Mouse (Mus musculus) forebrain, embryonic 13.5 days (tissue): ENCODE data around the gene Tiparp. TPM values are rescaled to one million over a fixed set of nuclear protein-coding genes. Genes with fewer than 3 reads are reported as not detected.
A peak's percentile ranks its signal among the peaks of the same experiment; 100 is the strongest.

Experiments
- ATAC-seq: fragments of 200-750 bp; cut with Nextera tagmentation; 2 replicates; pipeline ENCODE4 v1.8.0; 2017
- H3K27ac ChIP-seq: fragments of 300-500 bp; sonication (generic); 2 replicates; pipeline ENCODE4 v1.5.1; 2015; ENCODE audit warnings: inconsistent platforms, mild to moderate bottlenecking, moderate library complexity
- H3K27me3 ChIP-seq: fragments of 300-500 bp; sonication (generic); 2 replicates; pipeline ENCODE4 v1.6.1; 2015; ENCODE audit warnings: mild to moderate bottlenecking, inconsistent platforms
- H3K36me3 ChIP-seq: fragments of 300-500 bp; sonication (generic); 2 replicates; pipeline ENCODE4 v1.6.1; 2015; ENCODE audit warnings: mild to moderate bottlenecking, inconsistent platforms; ENCODE audit not compliant: poor library complexity, severe bottlenecking
- H3K4me1 ChIP-seq: fragments of 300-500 bp; sonication (generic); 2 replicates; pipeline ENCODE4 v1.6.1; 2015; ENCODE audit warnings: inconsistent platforms
- H3K4me2 ChIP-seq: fragments of 300-500 bp; sonication (generic); 2 replicates; pipeline ENCODE4 v1.6.1; 2015; ENCODE audit warnings: inconsistent platforms, mild to moderate bottlenecking, moderate library complexity
- H3K4me3 ChIP-seq: fragments of 300-500 bp; sonication (generic); 2 replicates; pipeline ENCODE4 v1.5.1; 2015; ENCODE audit warnings: mild to moderate bottlenecking, inconsistent platforms
- H3K9ac ChIP-seq: fragments of 300-500 bp; sonication (generic); 2 replicates; pipeline ENCODE4 v1.6.1; 2015; ENCODE audit warnings: mild to moderate bottlenecking, inconsistent platforms
- H3K9me3 ChIP-seq: fragments of 300-500 bp; sonication (generic); replicated peaks from 2 replicates; pipeline ENCODE4 v1.6.1; 2016; ENCODE audit warnings: inconsistent platforms
- WGBS: fragments of 180-500 bp; shearing (Covaris S2); methylation state at CpG from one replicate; pipeline ENCODE4 v1.1.7; 2015; 5-methylcytosine and 5-hydroxymethylcytosine counted together
- polyA plus RNA-seq: library from polyadenylated mRNA; unstranded; fragments of >200 nt; fragmentation: Nextera tagmentation; extraction: Ambion mirVana; gene quantifications from 2 replicates; pipeline ENCODE4 v1.2.1, GENCODE M21; 2015

The Tiparp gene
- polyA plus RNA-seq, 1 experiment from 2014 or later = 28.1 TPM

- 58% methylated on average over 6 of the region's 6 CpGs for WGBS
- Histone ChIP-seq H3K27me3 (no peaks in the 10 kb centered on the region), H3K27ac (no peak overlapping the region), H3K4me2 (no peak overlapping the region), H3K9me3 (no peaks in the 10 kb centered on the region), H3K36me3 (no peaks in the 10 kb centered on the region), H3K4me1 (peaks cover 3% of the 10 kb centered on the region; the same call in 1 of the 2 replicates), H3K4me3 (no peak overlapping the region), H3K9ac (no peak overlapping the region)
- no peak for ATAC-seq
Observed at GRCm38 (mm10) chr3:65563926-65564624, 35.9 kb downstream of the Tiparp start.

DNA sequence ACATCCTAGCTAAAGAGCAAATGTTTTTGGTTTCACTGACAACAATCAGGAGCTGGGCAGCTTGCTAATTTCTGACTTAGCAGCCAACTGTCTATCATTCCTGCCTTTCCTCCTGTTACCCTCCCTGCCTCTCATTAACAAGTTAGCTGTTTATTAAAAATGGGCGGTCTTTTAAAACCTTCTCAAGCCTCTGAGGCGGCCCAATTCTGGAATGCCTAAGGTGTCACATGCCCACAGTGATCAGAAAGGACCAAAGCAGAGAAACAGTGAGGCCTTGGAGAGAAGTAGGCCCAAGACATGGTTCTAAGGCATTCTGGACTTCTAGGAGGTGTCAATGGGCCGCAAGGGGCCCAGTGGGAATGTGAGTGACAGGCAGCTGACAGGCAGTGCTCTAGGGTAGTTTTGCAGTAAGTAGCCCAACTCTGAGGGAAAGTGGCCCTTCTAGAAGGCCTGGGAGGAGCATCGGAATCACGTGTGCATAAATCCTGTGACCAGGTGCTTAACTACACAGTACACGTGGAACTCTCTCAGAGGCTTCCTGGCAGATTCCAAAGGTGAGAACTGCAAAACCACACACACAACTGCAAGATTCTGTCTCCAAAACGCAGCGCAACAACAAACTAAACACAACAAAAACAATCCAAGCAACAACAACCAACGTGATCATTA, 37.6 kb downstream of the Tiparp start:
- WGBS = 52% methylated on average over 9 of the region's 9 CpGs
- no peak overlapping the region for H3K4me2 ChIP-seq
- no peak for ATAC-seq

DNA sequence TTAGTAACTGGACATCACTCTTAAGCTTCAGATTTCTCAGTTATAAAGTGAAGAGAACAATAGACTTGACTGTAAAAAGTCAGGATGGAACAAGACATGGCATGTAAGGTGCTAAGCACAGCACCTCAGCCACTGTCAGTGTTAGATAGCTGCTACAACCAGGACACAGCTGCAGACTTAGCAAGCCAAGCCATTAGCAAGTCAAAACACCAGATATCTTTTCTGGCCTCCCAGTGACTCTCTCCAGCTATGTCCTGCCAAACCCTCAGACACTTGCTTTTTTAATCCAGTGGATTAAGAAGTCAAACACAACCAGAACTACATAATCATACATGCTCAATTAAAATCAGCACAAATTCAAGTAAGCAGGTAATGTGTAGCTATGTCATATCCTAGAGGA, 41.7 kb downstream of the Tiparp start:
- H3K4me1 ChIP-seq = peaks cover 3% of the 10 kb centered on the region; the same call in 1 of the 2 replicates
- H3K4me3 ChIP-seq = no peak overlapping the region
- H3K9me3 ChIP-seq = no peaks in the 10 kb centered on the region
- ATAC-seq = no peak
- H3K9ac ChIP-seq = no peak overlapping the region
- no peak overlapping the region for H3K4me2 ChIP-seq
- no peaks in the 10 kb centered on the region for H3K27me3 ChIP-seq
- no peaks in the 10 kb centered on the region for H3K36me3 ChIP-seq
- no peak overlapping the region for H3K27ac ChIP-seq

More for the DNA sequence above, 37.6 kb downstream of the Tiparp start:
- H3K9me3 ChIP-seq = no peaks in the 10 kb centered on the region
- H3K4me1 ChIP-seq = peaks cover 3% of the 10 kb centered on the region; the same call in 1 of the 2 replicates
- no peaks in the 10 kb centered on the region for H3K36me3 ChIP-seq
- no peaks in the 10 kb centered on the region for H3K27me3 ChIP-seq
- H3K4me3 ChIP-seq = no peak overlapping the region
- no peak overlapping the region for H3K27ac ChIP-seq
- H3K9ac ChIP-seq = no peak overlapping the region

DNA sequence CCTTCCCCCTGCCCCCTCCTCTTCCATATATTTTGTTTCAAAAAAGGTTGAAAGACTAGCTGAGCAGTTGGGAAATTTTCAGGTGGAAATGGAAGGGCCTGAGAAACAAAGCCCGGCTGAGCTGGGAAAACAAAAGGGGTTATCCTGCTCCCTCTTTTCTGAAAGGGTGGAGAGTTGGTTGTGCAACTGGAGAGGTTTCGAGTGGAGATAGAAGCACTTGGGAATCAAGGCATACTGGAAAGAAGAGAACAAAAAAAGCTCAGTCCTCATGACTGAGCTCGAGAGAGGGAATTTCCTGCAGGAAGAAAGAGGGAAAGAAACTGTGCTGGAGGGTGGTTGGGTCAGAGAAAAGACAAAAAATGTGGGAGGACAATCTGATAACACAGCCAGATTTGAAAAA, 45.3 kb downstream of the Tiparp start:
- Histone ChIP-seq H3K4me3 (no peak overlapping the region), H3K4me1 (no peaks in the 10 kb centered on the region), H3K27me3 (no peaks in the 10 kb centered on the region), H3K9me3 (no peaks in the 10 kb centered on the region), H3K36me3 (no peaks in the 10 kb centered on the region), H3K4me2 (no peak overlapping the region), H3K9ac (no peak overlapping the region), H3K27ac (no peak overlapping the region)
- WGBS = 32% methylated on average over 3 of the region's 3 CpGs
- no peak for ATAC-seq

DNA sequence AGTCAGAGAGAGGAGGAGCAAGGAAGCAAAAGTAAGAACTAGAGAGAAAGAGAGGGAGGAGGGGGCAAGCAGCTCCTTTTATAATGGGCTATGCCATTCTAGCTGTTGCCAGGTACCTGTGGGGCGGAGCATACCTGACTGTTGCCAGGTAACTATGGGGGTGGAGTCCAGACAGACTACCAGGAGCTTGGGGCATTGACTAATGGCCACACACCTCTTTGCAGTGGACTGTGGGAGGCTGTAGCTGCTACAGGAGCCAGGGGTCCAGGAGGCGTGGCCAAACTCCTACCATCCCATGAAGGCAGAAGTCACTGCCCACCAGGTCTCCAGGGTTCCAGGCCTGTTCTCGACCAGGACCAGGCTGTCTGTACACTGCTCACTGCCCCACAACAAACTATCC, 49.4 kb downstream of the Tiparp start:
- 89% methylated on average over 3 of the region's 3 CpGs for WGBS
- H3K9ac ChIP-seq = no peak overlapping the region
- no peaks in the 10 kb centered on the region for H3K9me3 ChIP-seq
- H3K36me3 ChIP-seq = no peaks in the 10 kb centered on the region
- no peak overlapping the region for H3K4me3 ChIP-seq
- H3K4me1 ChIP-seq = no peaks in the 10 kb centered on the region
- H3K4me2 ChIP-seq = no peak overlapping the region
- no peak for ATAC-seq
- H3K27me3 ChIP-seq = no peaks in the 10 kb centered on the region
- H3K27ac ChIP-seq = no peak overlapping the region

DNA sequence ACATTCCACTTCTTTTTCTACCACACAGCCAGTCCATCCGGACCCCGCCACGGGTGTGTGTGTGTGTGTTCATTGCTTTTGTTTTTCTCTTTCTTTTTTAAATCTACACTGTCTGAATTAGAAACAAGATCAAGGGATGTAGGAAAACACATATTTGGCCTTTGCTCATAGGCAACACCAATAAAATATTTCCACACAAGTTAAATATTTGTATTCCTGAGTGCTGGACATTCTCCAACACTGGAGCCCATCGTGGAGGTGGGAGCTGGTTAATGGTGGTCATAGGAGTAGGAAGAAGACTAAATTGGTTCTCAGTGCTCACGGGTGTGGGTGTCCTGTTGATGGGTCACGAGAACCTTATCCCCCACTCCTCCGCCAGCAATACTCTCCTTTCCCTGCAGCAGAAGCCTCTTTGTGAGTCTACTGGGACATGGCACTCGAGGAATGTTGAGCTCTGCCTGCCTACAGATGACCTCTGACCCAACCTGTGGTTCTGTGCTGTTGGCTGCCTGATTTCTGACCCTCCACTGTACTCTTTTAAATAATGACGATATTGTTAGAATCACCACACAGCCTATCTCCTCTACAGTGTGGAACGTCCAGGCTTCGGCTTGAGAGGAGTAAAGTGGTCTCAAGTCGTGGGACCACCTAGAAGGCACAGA, 51.2 kb downstream of the Tiparp start:
- WGBS = 79% methylated on average over 12 of the region's 12 CpGs
- Histone ChIP-seq H3K4me2 (no peak overlapping the region), H3K9me3 (no peaks in the 10 kb centered on the region), H3K9ac (no peak overlapping the region), H3K4me3 (no peak overlapping the region), H3K4me1 (no peaks in the 10 kb centered on the region), H3K36me3 (no peaks in the 10 kb centered on the region), H3K27ac (no peak overlapping the region), H3K27me3 (no peaks in the 10 kb centered on the region)
- no peak for ATAC-seq

- Histone ChIP-seq H3K27ac (no peak overlapping the region), H3K36me3 (no peaks in the 10 kb centered on the region), H3K9me3 (no peaks in the 10 kb centered on the region), H3K4me1 (peaks cover 6% of the 10 kb centered on the region; the same call in 1 of the 2 replicates), H3K4me3 (no peak overlapping the region), H3K27me3 (no peaks in the 10 kb centered on the region), H3K9ac (no peak overlapping the region), H3K4me2 (no peak overlapping the region)
- WGBS = 85% methylated on average over 4 of the region's 4 CpGs
- no peak for ATAC-seq
Observed at GRCm38 (mm10) chr3:65581596-65581995, 53.4 kb downstream of the Tiparp start.

- 79% methylated on average over 1 of the region's 1 CpGs for WGBS
- Histone ChIP-seq H3K27me3 (peaks cover 5% of the 10 kb centered on the region; the same call in 1 of the 2 replicates), H3K4me2 (no peak overlapping the region), H3K4me1 (peaks cover 13% of the 10 kb centered on the region; the same call in 1 of the 2 replicates), H3K9ac (no peak overlapping the region), H3K4me3 (no peak overlapping the region), H3K36me3 (no peaks in the 10 kb centered on the region), H3K9me3 (no peaks in the 10 kb centered on the region), H3K27ac (no peak overlapping the region)
- no peak for ATAC-seq
Observed at GRCm38 (mm10) chr3:65584329-65584728, 56.1 kb downstream of the Tiparp start.

GRCm38 (mm10) chr3:65585291-65585690, 57.1 kb downstream of the Tiparp start:
- H3K4me1 ChIP-seq = peaks cover 13% of the 10 kb centered on the region; the same call in 1 of the 2 replicates
- no peak overlapping the region for H3K9ac ChIP-seq
- H3K36me3 ChIP-seq = no peaks in the 10 kb centered on the region
- H3K27ac ChIP-seq = no peak overlapping the region
- H3K27me3 ChIP-seq = peaks cover 5% of the 10 kb centered on the region; the same call in 1 of the 2 replicates
- no peaks in the 10 kb centered on the region for H3K9me3 ChIP-seq
- no peak overlapping the region for H3K4me2 ChIP-seq
- H3K4me3 ChIP-seq = no peak overlapping the region
- 0 out of 2 replicates have a peak, but pooled peaks have one; percentile 48 for ATAC-seq
- WGBS = 67% methylated on average over 8 of the region's 8 CpGs

DNA sequence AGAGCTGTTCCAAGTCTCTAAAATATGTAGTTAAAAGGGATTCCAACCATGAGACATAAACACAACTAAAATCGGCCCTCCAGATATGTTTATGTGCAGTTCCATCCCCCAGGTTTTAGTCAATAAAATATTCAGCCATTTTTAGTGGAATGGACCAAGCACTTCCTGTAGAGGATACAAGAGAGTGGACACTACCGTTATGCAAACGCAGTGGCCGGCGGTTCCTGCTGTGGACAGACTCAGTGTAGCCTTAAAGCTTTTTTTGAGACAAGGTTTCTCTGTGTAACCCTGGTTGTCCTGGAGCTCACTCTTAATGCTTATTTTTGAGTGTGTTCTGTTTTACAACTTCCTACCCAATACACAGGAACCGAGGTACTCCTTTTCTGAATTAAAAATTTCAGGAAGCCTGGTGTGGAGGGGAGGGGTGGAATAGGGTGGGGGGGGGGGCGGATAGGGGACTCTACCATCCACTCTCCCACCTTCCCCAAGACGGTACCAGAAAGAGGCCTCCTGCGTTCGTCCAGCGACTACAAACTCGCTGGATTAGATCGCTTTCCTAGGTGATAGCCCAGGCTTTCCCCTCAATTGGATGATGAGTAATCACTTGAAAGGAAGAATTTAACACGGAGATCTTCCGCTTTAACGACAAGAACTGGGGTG, 57.7 kb downstream of the Tiparp start:
- H3K9ac ChIP-seq = peak overlapping the region; percentile 28
- H3K9me3 ChIP-seq = no peaks in the 10 kb centered on the region
- WGBS = 27% methylated on average over 16 of the region's 16 CpGs
- peaks cover 13% of the 10 kb centered on the region; the same call in 1 of the 2 replicates for H3K4me1 ChIP-seq
- no peaks in the 10 kb centered on the region for H3K36me3 ChIP-seq
- H3K27me3 ChIP-seq = peaks cover 5% of the 10 kb centered on the region; the same call in 1 of the 2 replicates
- peak; percentile 34 for ATAC-seq
- H3K27ac ChIP-seq = no peak overlapping the region
- H3K4me2 ChIP-seq = peak overlapping the region; percentile 57
- H3K4me3 ChIP-seq = peak overlapping the region; percentile 29

- Histone ChIP-seq H3K9me3 (no peaks in the 10 kb centered on the region), H3K4me2 (peak overlapping the region; percentile 57), H3K4me1 (peaks cover 13% of the 10 kb centered on the region; the same call in 1 of the 2 replicates), H3K9ac (peak overlapping the region; percentile 28), H3K27me3 (peaks cover 5% of the 10 kb centered on the region; the same call in 1 of the 2 replicates), H3K4me3 (peak overlapping the region; percentile 29), H3K27ac (no peak overlapping the region), H3K36me3 (no peaks in the 10 kb centered on the region)
- under 1% methylated on average over 16 of the region's 16 CpGs for WGBS
- peak; percentile 89 for ATAC-seq
Observed at GRCm38 (mm10) chr3:65586483-65586905, 58.3 kb downstream of the Tiparp start.
